Mouse (Mus musculus) midbrain, embryonic 14.5 days (tissue): ENCODE results near the gene Lipc. TPM values are rescaled to one million over a fixed set of nuclear protein-coding genes. Genes with fewer than 3 reads are reported as not detected.

Source experiments
- ATAC-seq: fragments of 200-750 bp; cut with Nextera tagmentation; 2 replicates; pipeline ENCODE4 v1.8.0; 2017; ENCODE audit warnings: moderate number of reproducible peaks, moderate library complexity; ENCODE audit not compliant: low FRiP score, low TSS enrichment
- DNase-seq: peaks from one replicate; pipeline ENCODE4 v3.0.0-alpha.2; 2015
- H3K27ac ChIP-seq: fragments of 300-500 bp; sonication (generic); replicated peaks from 2 replicates; pipeline ENCODE4 v1.5.1; 2014; ENCODE audit warnings: mild to moderate bottlenecking, low read depth, low read length, moderate library complexity
- H3K27me3 ChIP-seq: fragments of 300-500 bp; sonication (generic); 2 replicates; pipeline ENCODE4 v1.6.1; 2014; ENCODE audit warnings: low read length, control low read depth, mixed read lengths; ENCODE audit not compliant: control insufficient read depth, insufficient read depth
- H3K36me3 ChIP-seq: fragments of 300-500 bp; sonication (generic); 2 replicates; pipeline ENCODE4 v1.6.1; 2014; ENCODE audit warnings: low read length, control low read depth; ENCODE audit not compliant: control insufficient read depth, insufficient read depth
- H3K4me1 ChIP-seq: fragments of 300-500 bp; sonication (generic); 2 replicates; pipeline ENCODE4 v1.6.1; 2014; ENCODE audit warnings: mild to moderate bottlenecking, antibody characterized with exemption, low read length, control low read depth; ENCODE audit not compliant: control insufficient read depth, insufficient read depth
- H3K4me2 ChIP-seq: fragments of 300-500 bp; sonication (generic); 2 replicates; pipeline ENCODE4 v1.6.1; 2014; ENCODE audit warnings: mild to moderate bottlenecking, low read length, moderate library complexity
- H3K4me3 ChIP-seq: fragments of 300-500 bp; sonication (generic); replicated peaks from 2 replicates; pipeline ENCODE4 v1.5.1; 2014; ENCODE audit warnings: low read depth, low read length
- H3K9ac ChIP-seq: fragments of 300-500 bp; sonication (generic); replicated peaks from 2 replicates; pipeline ENCODE4 v1.6.1; 2014; ENCODE audit warnings: mild to moderate bottlenecking, low read length, moderate library complexity
- H3K9me3 ChIP-seq: fragments of 300-500 bp; sonication (generic); 2 replicates; pipeline ENCODE4 v1.6.1; 2016; ENCODE audit warnings: low read length, control low read depth, mixed read lengths; ENCODE audit not compliant: control insufficient read depth
- WGBS: fragments of 180-500 bp; shearing (Covaris S2); extraction: QIAGEN DNeasy Blood & Tissue Kit; methylation state at CpG from one replicate; pipeline ENCODE4 v1.1.7; 2014; 5-methylcytosine and 5-hydroxymethylcytosine counted together
- polyA plus RNA-seq: library from polyadenylated mRNA; unstranded; fragments of >200 nt; fragmentation: Nextera tagmentation; extraction: Ambion mirVana; gene quantifications from 2 replicates; pipeline ENCODE4 v1.2.1, GENCODE M21; 2014

The Lipc gene
- polyA plus RNA-seq, 1 experiment from 2014 or later, result not detected

GRCm38 (mm10) chr9:70890736-70891135, 61.3 kb downstream of the Lipc start:
- no peaks in the 10 kb centered on the region for H3K9me3 ChIP-seq
- DNase-seq, result no peak
- no peak overlapping the region for H3K9ac ChIP-seq
- WGBS, result 89% methylated on average over 7 of the region's 7 CpGs
- H3K4me1 ChIP-seq, result no peaks in the 10 kb centered on the region
- no peak for ATAC-seq
- no peaks in the 10 kb centered on the region for H3K36me3 ChIP-seq
- H3K27ac ChIP-seq, result no peak overlapping the region
- H3K4me3 ChIP-seq, result no peak overlapping the region
- H3K27me3 ChIP-seq, result no peaks in the 10 kb centered on the region
- H3K4me2 ChIP-seq, result no peak overlapping the region

- 89% methylated on average over 4 of the region's 4 CpGs for WGBS
- no peak overlapping the region for H3K4me3 ChIP-seq
- DNase-seq, result no peak
- no peak overlapping the region for H3K27ac ChIP-seq
- no peaks in the 10 kb centered on the region for H3K4me1 ChIP-seq
- no peaks in the 10 kb centered on the region for H3K36me3 ChIP-seq
- no peak overlapping the region for H3K9ac ChIP-seq
- no peaks in the 10 kb centered on the region for H3K27me3 ChIP-seq
- no peak for ATAC-seq
- H3K9me3 ChIP-seq, result no peaks in the 10 kb centered on the region
- H3K4me2 ChIP-seq, result no peak overlapping the region
These were observed 63.1 kb downstream of the Lipc start for GRCm38 (mm10) chr9:70888969-70889368.

GRCm38 (mm10) chr9:70888556-70888955, 63.5 kb downstream of the Lipc start:
- Histone ChIP-seq H3K36me3 (no peaks in the 10 kb centered on the region), H3K4me3 (no peak overlapping the region), H3K9me3 (no peaks in the 10 kb centered on the region), H3K4me2 (no peak overlapping the region), H3K4me1 (no peaks in the 10 kb centered on the region), H3K27me3 (no peaks in the 10 kb centered on the region), H3K27ac (no peak overlapping the region), H3K9ac (no peak overlapping the region)
- DNase-seq (no peak), ATAC-seq (no peak)
- WGBS, result 93% methylated on average over 2 of the region's 2 CpGs

- no peak overlapping the region for H3K4me2 ChIP-seq
- DNase-seq (no peak), ATAC-seq (no peak)
- H3K9me3 ChIP-seq, result no peaks in the 10 kb centered on the region
- no peak overlapping the region for H3K27ac ChIP-seq
- no peaks in the 10 kb centered on the region for H3K36me3 ChIP-seq
- H3K9ac ChIP-seq, result no peak overlapping the region
- no peaks in the 10 kb centered on the region for H3K27me3 ChIP-seq
- H3K4me1 ChIP-seq, result no peaks in the 10 kb centered on the region
- no peak overlapping the region for H3K4me3 ChIP-seq
- 72% methylated on average over 5 of the region's 5 CpGs for WGBS
These were observed 70.0 kb downstream of the Lipc start for GRCm38 (mm10) chr9:70881982-70882381.

- ATAC-seq (no peak), DNase-seq (no peak)
- H3K9ac ChIP-seq, result no peak overlapping the region
- no peak overlapping the region for H3K4me2 ChIP-seq
- H3K4me1 ChIP-seq, result no peaks in the 10 kb centered on the region
- H3K27ac ChIP-seq, result no peak overlapping the region
- no peaks in the 10 kb centered on the region for H3K27me3 ChIP-seq
- no peak overlapping the region for H3K4me3 ChIP-seq
- H3K9me3 ChIP-seq, result no peaks in the 10 kb centered on the region
- no peaks in the 10 kb centered on the region for H3K36me3 ChIP-seq
These were observed 73.2 kb downstream of the Lipc start for GRCm38 (mm10) chr9:70878823-70879222.

- Histone ChIP-seq H3K9ac (no peak overlapping the region), H3K9me3 (no peaks in the 10 kb centered on the region), H3K27ac (no peak overlapping the region), H3K36me3 (no peaks in the 10 kb centered on the region), H3K4me1 (no peaks in the 10 kb centered on the region), H3K4me2 (no peak overlapping the region), H3K4me3 (no peak overlapping the region), H3K27me3 (no peaks in the 10 kb centered on the region)
- DNase-seq, result no peak
- 91% methylated on average over 5 of the region's 5 CpGs for WGBS
- ATAC-seq, result no peak
These were observed 73.9 kb downstream of the Lipc start for GRCm38 (mm10) chr9:70878157-70878556.

GRCm38 (mm10) chr9:70875490-70875889, 76.5 kb downstream of the Lipc start:
- H3K9ac ChIP-seq, result no peak overlapping the region
- H3K4me1 ChIP-seq, result no peaks in the 10 kb centered on the region
- no peaks in the 10 kb centered on the region for H3K9me3 ChIP-seq
- H3K27me3 ChIP-seq, result no peaks in the 10 kb centered on the region
- no peak overlapping the region for H3K4me3 ChIP-seq
- WGBS, result 61% methylated on average over 4 of the region's 4 CpGs
- no peaks in the 10 kb centered on the region for H3K36me3 ChIP-seq
- H3K4me2 ChIP-seq, result no peak overlapping the region
- no peak overlapping the region for H3K27ac ChIP-seq
- DNase-seq, result no peak
- ATAC-seq, result no peak

- no peak overlapping the region for H3K4me3 ChIP-seq
- H3K27me3 ChIP-seq, result no peaks in the 10 kb centered on the region
- H3K9ac ChIP-seq, result no peak overlapping the region
- no peaks in the 10 kb centered on the region for H3K36me3 ChIP-seq
- H3K27ac ChIP-seq, result no peak overlapping the region
- no peaks in the 10 kb centered on the region for H3K4me1 ChIP-seq
- no peak for DNase-seq
- no peak overlapping the region for H3K4me2 ChIP-seq
- H3K9me3 ChIP-seq, result no peaks in the 10 kb centered on the region
- ATAC-seq, result no peak
- 76% methylated on average over 4 of the region's 4 CpGs for WGBS
These were observed 77.0 kb downstream of the Lipc start for GRCm38 (mm10) chr9:70875059-70875458.

- Histone ChIP-seq H3K9me3 (no peaks in the 10 kb centered on the region), H3K27me3 (no peaks in the 10 kb centered on the region), H3K9ac (no peak overlapping the region), H3K36me3 (no peaks in the 10 kb centered on the region), H3K27ac (no peak overlapping the region), H3K4me1 (no peaks in the 10 kb centered on the region), H3K4me2 (no peak overlapping the region), H3K4me3 (no peak overlapping the region)
- DNase-seq (no peak), ATAC-seq (no peak)
- 88% methylated on average over 8 of the region's 8 CpGs for WGBS
These were observed 79.4 kb downstream of the Lipc start for GRCm38 (mm10) chr9:70872675-70873074.
